Mouse (Mus musculus): ENCODE results near the gene Gpbp1l1.

Gene Gpbp1l1

GRCm38 (mm10) chr4:116635197-116635596, 77.7 kb downstream of the Gpbp1l1 start:
- no peak for DNase-seq (ENCODE audit: low spot score)

- DNase-seq (ENCODE audit: low spot score): no peak
These were observed 81.4 kb downstream of the Gpbp1l1 start for GRCm38 (mm10) chr4:116638821-116639220.

GRCm38 (mm10) chr4:116642071-116642470, 84.6 kb downstream of the Gpbp1l1 start:
- no peak for DNase-seq (ENCODE audit: low spot score)

Measured in layer of hippocampus, adult 11-12 months (tissue).